8 mouse cellular contexts compared by ENCODE assay signal in the genomic region with DNA sequence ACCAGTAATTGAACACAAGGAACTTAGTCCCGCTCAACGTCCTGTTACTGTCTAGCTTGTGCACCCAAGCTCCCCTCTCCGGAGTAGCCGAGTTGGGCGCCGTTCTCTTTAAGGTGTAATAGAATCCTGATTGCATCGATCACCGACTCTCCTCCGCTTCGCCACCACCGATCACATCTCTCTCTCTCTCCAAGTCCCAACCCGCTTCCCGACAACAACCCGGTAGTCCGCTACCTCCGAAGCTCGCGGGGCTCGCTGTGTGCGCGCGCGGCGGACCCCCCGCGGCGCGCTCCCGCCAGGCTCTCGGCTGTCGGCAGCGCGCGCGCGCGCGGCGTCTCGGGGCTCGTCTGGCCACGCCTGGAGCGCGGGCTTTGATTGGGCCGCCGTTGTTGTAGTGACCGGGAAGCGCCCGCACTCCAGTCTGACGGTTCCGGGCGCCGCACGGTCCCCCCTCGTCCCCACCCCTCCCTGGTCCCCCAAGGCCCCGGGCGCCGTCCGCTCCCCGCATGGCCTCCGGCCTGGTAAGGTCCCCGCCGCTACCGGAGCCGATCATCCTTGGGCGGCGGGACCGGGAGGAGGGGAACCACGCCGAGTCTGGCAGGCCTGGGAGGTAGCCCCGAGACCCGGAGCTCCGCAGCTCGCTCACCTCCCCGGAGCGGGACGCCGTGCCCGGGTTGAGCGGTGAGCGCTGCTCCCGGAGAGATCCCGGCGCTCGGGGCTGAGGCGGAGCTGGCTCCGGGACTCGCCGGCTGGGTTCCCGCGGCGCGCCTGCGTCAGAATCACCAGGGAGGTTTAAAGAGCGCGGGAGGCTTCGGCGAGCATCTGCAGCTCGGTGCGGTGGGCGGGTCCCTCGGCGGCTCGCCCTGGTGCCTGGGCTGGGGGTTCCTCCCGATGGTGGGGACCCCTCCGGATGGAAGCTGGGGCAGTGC. TPM values are rescaled to one million over a fixed set of nuclear protein-coding genes. Genes with fewer than 3 reads are reported as not detected.
A peak's percentile ranks its signal among the peaks of the same experiment; 100 is the strongest.
DNase-seq lines count a peak whose midpoint lies in the region; ATAC-seq and TF ChIP-seq lines count a peak whose summit lies in the region.

TSS of gene Poc1b (plus strand) at position 334 of the 929 bp plus-strand sequence.

- peak within 1 kb of the TSS; percentile 99 for H3K4me2 ChIP-seq in heart, embryonic 12.5 days
- H3K4me2 ChIP-seq in kidney, postnatal 0 days (ENCODE audit: low read length): peak within 1 kb of the TSS; percentile 98
- peak within 1 kb of the TSS; percentile 99 for H3K4me2 ChIP-seq in liver, embryonic 13.5 days
- peak within 1 kb of the TSS; percentile 98 for H3K4me2 ChIP-seq in stomach, embryonic 15.5 days

- H3K27ac ChIP-seq in heart, embryonic 12.5 days (ENCODE audit: poor library complexity, severe bottlenecking): peak within 1 kb of the TSS; percentile 61
- H3K27ac ChIP-seq in kidney, postnatal 0 days: peak within 1 kb of the TSS; percentile 82
- H3K27ac ChIP-seq in liver, embryonic 13.5 days: peak within 1 kb of the TSS; percentile 80
- H3K27ac ChIP-seq in stomach, embryonic 15.5 days: peak within 1 kb of the TSS; percentile 87

- TF ChIP-seq CTCF in brain, embryonic 14.5 days (IDR thresholded peaks at IDR 0.05; ENCODE audit: borderline replicate concordance, extremely low read depth, insufficient read depth, insufficient read length): no peak
- TF ChIP-seq CTCF in kidney, postnatal 0 days (IDR thresholded peaks at IDR 0.05; ENCODE audit: low read depth): no peak

- H3K4me3 ChIP-seq in heart, embryonic 12.5 days: peak within 1 kb of the TSS; percentile 96
- H3K4me3 ChIP-seq in kidney, postnatal 0 days (replicated peaks; ENCODE audit: low read depth, low read length): peak within 1 kb of the TSS; percentile 100
- H3K4me3 ChIP-seq in liver, embryonic 13.5 days (replicated peaks): peak within 1 kb of the TSS; percentile 93
- H3K4me3 ChIP-seq in stomach, embryonic 15.5 days (replicated peaks): peak within 1 kb of the TSS; percentile 99

- H3K4me1 ChIP-seq in heart, embryonic 12.5 days (replicated peaks): peaks cover 11% of the 10 kb centered on the region
- 0 out of 2 replicates have a peak, but pooled peaks cover 6% of the 10 kb centered on the region for H3K4me1 ChIP-seq in kidney, postnatal 0 days (replicated peaks; ENCODE audit: insufficient read depth, low read length)
- H3K4me1 ChIP-seq in liver, embryonic 13.5 days (replicated peaks): peaks cover 30% of the 10 kb centered on the region
- H3K4me1 ChIP-seq in stomach, embryonic 15.5 days: peaks cover 4% of the 10 kb centered on the region; the same call in 1 of the 2 replicates

- peak; percentile 85 for DNase-seq in CD4-positive, CD25-positive, alpha-beta regulatory T cell, adult 2 months (ENCODE audit: low read depth, low spot score)
- DNase-seq in brain, embryonic 14.5 days (ENCODE audit: low read depth): peak; percentile 96
- DNase-seq in kidney, postnatal 0 days (ENCODE audit: low spot score): peak; percentile 92
- DNase-seq in liver, embryonic 13.5 days: peak; percentile 76
- peak; percentile 95 for DNase-seq in neural tube, embryonic 10.5 days (ENCODE audit: extremely low spot score, low spot score)

- H3K9ac ChIP-seq in heart, embryonic 12.5 days: peak within 1 kb of the TSS; percentile 93
- peak within 1 kb of the TSS; percentile 85 for H3K9ac ChIP-seq in kidney, postnatal 0 days (ENCODE audit: low read depth, low read length)
- H3K9ac ChIP-seq in liver, embryonic 13.5 days: peak within 1 kb of the TSS; percentile 89
- H3K9ac ChIP-seq in stomach, embryonic 15.5 days: peak within 1 kb of the TSS; percentile 83

- WGBS in heart, embryonic 12.5 days: under 1% methylated on average over 100 of the region's 106 CpGs
- under 1% methylated on average over 103 of the region's 106 CpGs for WGBS in kidney, postnatal 0 days
- WGBS in liver, embryonic 13.5 days (ENCODE audit: insufficient replicate concordance): under 1% methylated on average over 102 of the region's 106 CpGs
- under 1% methylated on average over 99 of the region's 106 CpGs for WGBS in stomach, embryonic 15.5 days

- peak; percentile 61 for ATAC-seq in erythroblast, adult 5-6 weeks (replicated peaks; ENCODE audit: low FRiP score, poor library complexity, severe bottlenecking)
- ATAC-seq in heart, embryonic 12.5 days (ENCODE audit: insufficient number of reproducible peaks, low FRiP score): peak; percentile 91
- peak; percentile 90 for ATAC-seq in kidney, postnatal 0 days (replicated peaks; ENCODE audit: low FRiP score, low read depth)
- ATAC-seq in liver, embryonic 13.5 days (ENCODE audit: low read depth): peak; percentile 91
- peak; percentile 90 for ATAC-seq in stomach, embryonic 15.5 days (ENCODE audit: insufficient read depth, low FRiP score, low read depth)

- H3K36me3 ChIP-seq in heart, embryonic 12.5 days: peaks cover 20% of the 10 kb centered on the region
- H3K36me3 ChIP-seq in kidney, postnatal 0 days (ENCODE audit: insufficient read depth, low read length): peaks cover 5% of the 10 kb centered on the region
- H3K36me3 ChIP-seq in liver, embryonic 13.5 days: peaks cover 15% of the 10 kb centered on the region
- peaks cover 17% of the 10 kb centered on the region for H3K36me3 ChIP-seq in stomach, embryonic 15.5 days

- TF ChIP-seq POLR2A in brain, embryonic 14.5 days (IDR thresholded peaks at IDR 0.05; ENCODE audit: borderline replicate concordance, extremely low read depth, insufficient read depth, insufficient read length, poor library complexity, severe bottlenecking): 0 out of 2 replicates have a peak, but pooled peaks have one; percentile 30

- no peaks in the 10 kb centered on the region for H3K27me3 ChIP-seq in heart, embryonic 12.5 days (replicated peaks)
- no peaks in the 10 kb centered on the region for H3K27me3 ChIP-seq in kidney, postnatal 0 days (ENCODE audit: insufficient read depth, low read length)
- H3K27me3 ChIP-seq in liver, embryonic 13.5 days: no peaks in the 10 kb centered on the region
- H3K27me3 ChIP-seq in stomach, embryonic 15.5 days (replicated peaks): no peaks in the 10 kb centered on the region

- no peaks in the 10 kb centered on the region for H3K9me3 ChIP-seq in heart, embryonic 12.5 days (replicated peaks)
- no peaks in the 10 kb centered on the region for H3K9me3 ChIP-seq in kidney, postnatal 0 days (replicated peaks; ENCODE audit: low read length)
- no peaks in the 10 kb centered on the region; the same call in 1 of the 2 replicates for H3K9me3 ChIP-seq in liver, embryonic 13.5 days (replicated peaks)
- H3K9me3 ChIP-seq in stomach, embryonic 15.5 days: no peaks in the 10 kb centered on the region

RNA-seq across cellular contexts. Expression of gene Poc1b, which starts in this region (rescaled TPM):
- 26.7 and 26.8 TPM in 2 replicates for polyA plus RNA-seq in brain, embryonic 14.5 days (2012; rRNA removed)
- 9.2 and 18.6 TPM in 2 replicates for total RNA-seq in erythroblast, adult 5-6 weeks (2015; ENCODE audit: low replicate concordance)
- total RNA-seq in erythroblast, adult 5-6 weeks (2017; ENCODE audit: low replicate concordance): 1.3 and 3.7 TPM in 2 replicates
- 11.2 and 12.0 TPM in 2 replicates for polyA plus RNA-seq in heart, embryonic 12.5 days (2016; fragmentation: Nextera tagmentation; extraction: Ambion mirVana)
- 14.0 and 15.8 TPM in 2 replicates for polyA plus RNA-seq in kidney, postnatal 0 days (2015; fragmentation: Nextera tagmentation; extraction: Ambion mirVana)
- polyA plus RNA-seq in liver, embryonic 13.5 days (2015; fragmentation: Nextera tagmentation; extraction: Ambion mirVana): 5.1 and 7.2 TPM in 2 replicates
- polyA plus RNA-seq in stomach, embryonic 15.5 days (2015; fragmentation: Nextera tagmentation; extraction: Ambion mirVana): 17.7 and 21.6 TPM in 2 replicates

Comparison
In these comparisons a context has a peak if more than half of its experiments do, and no peak if none do; other contexts are left out.
1. Peak in every context shown above with its lines: DNase-seq, ATAC-seq, H3K4me3 ChIP-seq and H3K27ac ChIP-seq.